Mouse (Mus musculus): ENCODE results near the gene Nfkbiz. TPM values are rescaled to one million over a fixed set of nuclear protein-coding genes. Genes with fewer than 3 reads are reported as not detected.

Nfkbiz gene
- polyA plus RNA-seq, 1 experiment from 2014 or later = 1.6 TPM

GRCm38 (mm10) chr16:55821997-55822740, 16.5 kb downstream of the Nfkbiz start:
- peak overlapping the region; percentile 73 for H3K4me3 ChIP-seq (ENCODE audit: low read depth, low read length)
- ATAC-seq (ENCODE audit: low FRiP score) (peak; percentile 95), DNase-seq (ENCODE audit: low spot score) (peak; percentile 86)
- WGBS = under 1% methylated on average over 56 of the region's 67 CpGs
- H3K27me3 ChIP-seq (ENCODE audit: control insufficient read depth, insufficient read depth, low read length) = 0 out of 2 replicates have a peak, but pooled peaks cover 3% of the 10 kb centered on the region
- H3K9me3 ChIP-seq (ENCODE audit: control insufficient read depth, low read length) = no peaks in the 10 kb centered on the region
- peak overlapping the region; percentile 64 for H3K9ac ChIP-seq (ENCODE audit: low read depth, low read length)
- peak overlapping the region; percentile 31; the same call in 1 of the 2 replicates for H3K27ac ChIP-seq (ENCODE audit: low read depth, low read length)
- peak overlapping the region; percentile 98 for H3K4me2 ChIP-seq (replicated peaks; ENCODE audit: low read depth, low read length)
- 0 out of 2 replicates have a peak, but pooled peaks cover 3% of the 10 kb centered on the region for H3K4me1 ChIP-seq (replicated peaks; ENCODE audit: control insufficient read depth, insufficient read depth, low read length)
- H3K36me3 ChIP-seq (ENCODE audit: control insufficient read depth, insufficient read depth, low read length) = no peaks in the 10 kb centered on the region

GRCm38 (mm10) chr16:55821571-55821981, 17.1 kb downstream of the Nfkbiz start:
- no peaks in the 10 kb centered on the region for H3K9me3 ChIP-seq (ENCODE audit: control insufficient read depth, low read length)
- H3K4me3 ChIP-seq (ENCODE audit: low read depth, low read length) = peak overlapping the region; percentile 73
- WGBS = under 1% methylated on average over 34 of the region's 40 CpGs
- no peak overlapping the region for H3K27ac ChIP-seq (ENCODE audit: low read depth, low read length)
- 0 out of 2 replicates have a peak, but pooled peaks cover 3% of the 10 kb centered on the region for H3K4me1 ChIP-seq (replicated peaks; ENCODE audit: control insufficient read depth, insufficient read depth, low read length)
- H3K9ac ChIP-seq (ENCODE audit: low read depth, low read length) = peak overlapping the region; percentile 64
- DNase-seq (ENCODE audit: low spot score) (no peak), ATAC-seq (ENCODE audit: low FRiP score) (peak; percentile 64)
- H3K4me2 ChIP-seq (replicated peaks; ENCODE audit: low read depth, low read length) = peak overlapping the region; percentile 98
- H3K27me3 ChIP-seq (ENCODE audit: control insufficient read depth, insufficient read depth, low read length) = 0 out of 2 replicates have a peak, but pooled peaks cover 3% of the 10 kb centered on the region
- no peaks in the 10 kb centered on the region for H3K36me3 ChIP-seq (ENCODE audit: control insufficient read depth, insufficient read depth, low read length)

- Histone ChIP-seq H3K27me3 (ENCODE audit: control insufficient read depth, insufficient read depth, low read length) (0 out of 2 replicates have a peak, but pooled peaks cover 3% of the 10 kb centered on the region), H3K27ac (ENCODE audit: low read depth, low read length) (no peak overlapping the region), H3K4me1 (replicated peaks; ENCODE audit: control insufficient read depth, insufficient read depth, low read length) (0 out of 2 replicates have a peak, but pooled peaks cover 3% of the 10 kb centered on the region), H3K4me3 (ENCODE audit: low read depth, low read length) (peak overlapping the region; percentile 73), H3K36me3 (ENCODE audit: control insufficient read depth, insufficient read depth, low read length) (0 out of 2 replicates have a peak, but pooled peaks cover 2% of the 10 kb centered on the region), H3K4me2 (replicated peaks; ENCODE audit: low read depth, low read length) (peak overlapping the region; percentile 98), H3K9ac (ENCODE audit: low read depth, low read length) (peak overlapping the region; percentile 64), H3K9me3 (ENCODE audit: control insufficient read depth, low read length) (no peaks in the 10 kb centered on the region)
- WGBS = 22% methylated on average over 20 of the region's 20 CpGs
- DNase-seq (ENCODE audit: low spot score) = peak; percentile 46
- ATAC-seq (ENCODE audit: low FRiP score) = no peak
These were observed 17.7 kb downstream of the Nfkbiz start for GRCm38 (mm10) chr16:55820916-55821570.

GRCm38 (mm10) chr16:55820161-55820915, 18.4 kb downstream of the Nfkbiz start:
- Histone ChIP-seq H3K27ac (ENCODE audit: low read depth, low read length) (no peak overlapping the region), H3K4me1 (replicated peaks; ENCODE audit: control insufficient read depth, insufficient read depth, low read length) (0 out of 2 replicates have a peak, but pooled peaks cover 3% of the 10 kb centered on the region), H3K4me2 (replicated peaks; ENCODE audit: low read depth, low read length) (peak overlapping the region; percentile 98; the same call in 1 of the 2 replicates), H3K4me3 (ENCODE audit: low read depth, low read length) (peak overlapping the region; percentile 10; the same call in 1 of the 2 replicates), H3K9me3 (ENCODE audit: control insufficient read depth, low read length) (no peaks in the 10 kb centered on the region), H3K27me3 (ENCODE audit: control insufficient read depth, insufficient read depth, low read length) (0 out of 2 replicates have a peak, but pooled peaks cover 3% of the 10 kb centered on the region), H3K9ac (ENCODE audit: low read depth, low read length) (no peak overlapping the region), H3K36me3 (ENCODE audit: control insufficient read depth, insufficient read depth, low read length) (0 out of 2 replicates have a peak, but pooled peaks cover 2% of the 10 kb centered on the region)
- ATAC-seq (ENCODE audit: low FRiP score) (no peak), DNase-seq (ENCODE audit: low spot score) (peak; percentile 8)
- 60% methylated on average over 13 of the region's 13 CpGs for WGBS

GRCm38 (mm10) chr16:55819186-55819861, 19.4 kb downstream of the Nfkbiz start:
- Histone ChIP-seq H3K9me3 (ENCODE audit: control insufficient read depth, low read length) (no peaks in the 10 kb centered on the region), H3K36me3 (ENCODE audit: control insufficient read depth, insufficient read depth, low read length) (0 out of 2 replicates have a peak, but pooled peaks cover 2% of the 10 kb centered on the region), H3K4me2 (replicated peaks; ENCODE audit: low read depth, low read length) (no peak overlapping the region), H3K27me3 (ENCODE audit: control insufficient read depth, insufficient read depth, low read length) (0 out of 2 replicates have a peak, but pooled peaks cover 3% of the 10 kb centered on the region), H3K9ac (ENCODE audit: low read depth, low read length) (no peak overlapping the region), H3K4me1 (replicated peaks; ENCODE audit: control insufficient read depth, insufficient read depth, low read length) (0 out of 2 replicates have a peak, but pooled peaks cover 3% of the 10 kb centered on the region), H3K27ac (ENCODE audit: low read depth, low read length) (no peak overlapping the region), H3K4me3 (ENCODE audit: low read depth, low read length) (no peak overlapping the region)
- DNase-seq (ENCODE audit: low spot score) = peak; percentile 3
- 83% methylated on average over 15 of the region's 15 CpGs for WGBS
- ATAC-seq (ENCODE audit: low FRiP score) = no peak

- DNase-seq (ENCODE audit: low spot score) = no peak
- no peak overlapping the region for H3K4me3 ChIP-seq (ENCODE audit: low read depth, low read length)
- 0 out of 2 replicates have a peak, but pooled peaks cover 3% of the 10 kb centered on the region for H3K27me3 ChIP-seq (ENCODE audit: control insufficient read depth, insufficient read depth, low read length)
- ATAC-seq (ENCODE audit: low FRiP score) = no peak
- 94% methylated on average over 28 of the region's 28 CpGs for WGBS
- 0 out of 2 replicates have a peak, but pooled peaks cover 3% of the 10 kb centered on the region for H3K4me1 ChIP-seq (replicated peaks; ENCODE audit: control insufficient read depth, insufficient read depth, low read length)
- no peak overlapping the region for H3K27ac ChIP-seq (ENCODE audit: low read depth, low read length)
- no peaks in the 10 kb centered on the region for H3K9me3 ChIP-seq (ENCODE audit: control insufficient read depth, low read length)
- H3K4me2 ChIP-seq (replicated peaks; ENCODE audit: low read depth, low read length) = no peak overlapping the region
- 0 out of 2 replicates have a peak, but pooled peaks cover 2% of the 10 kb centered on the region for H3K36me3 ChIP-seq (ENCODE audit: control insufficient read depth, insufficient read depth, low read length)
- no peak overlapping the region for H3K9ac ChIP-seq (ENCODE audit: low read depth, low read length)
These were observed 20.8 kb downstream of the Nfkbiz start for GRCm38 (mm10) chr16:55817717-55818515.

GRCm38 (mm10) chr16:55816202-55816941, 22.3 kb downstream of the Nfkbiz start:
- 95% methylated on average over 13 of the region's 13 CpGs for WGBS
- DNase-seq (ENCODE audit: low spot score) = no peak
- no peak overlapping the region for H3K27ac ChIP-seq (ENCODE audit: low read depth, low read length)
- no peaks in the 10 kb centered on the region for H3K27me3 ChIP-seq (ENCODE audit: control insufficient read depth, insufficient read depth, low read length)
- no peak for ATAC-seq (ENCODE audit: low FRiP score)
- no peak overlapping the region for H3K4me3 ChIP-seq (ENCODE audit: low read depth, low read length)
- H3K4me1 ChIP-seq (replicated peaks; ENCODE audit: control insufficient read depth, insufficient read depth, low read length) = no peaks in the 10 kb centered on the region
- no peak overlapping the region for H3K4me2 ChIP-seq (replicated peaks; ENCODE audit: low read depth, low read length)
- H3K9me3 ChIP-seq (ENCODE audit: control insufficient read depth, low read length) = no peaks in the 10 kb centered on the region
- H3K9ac ChIP-seq (ENCODE audit: low read depth, low read length) = no peak overlapping the region
- 0 out of 2 replicates have a peak, but pooled peaks cover 2% of the 10 kb centered on the region for H3K36me3 ChIP-seq (ENCODE audit: control insufficient read depth, insufficient read depth, low read length)
